ENCODE assay signal across 8 mouse cellular contexts in the genomic region with DNA sequence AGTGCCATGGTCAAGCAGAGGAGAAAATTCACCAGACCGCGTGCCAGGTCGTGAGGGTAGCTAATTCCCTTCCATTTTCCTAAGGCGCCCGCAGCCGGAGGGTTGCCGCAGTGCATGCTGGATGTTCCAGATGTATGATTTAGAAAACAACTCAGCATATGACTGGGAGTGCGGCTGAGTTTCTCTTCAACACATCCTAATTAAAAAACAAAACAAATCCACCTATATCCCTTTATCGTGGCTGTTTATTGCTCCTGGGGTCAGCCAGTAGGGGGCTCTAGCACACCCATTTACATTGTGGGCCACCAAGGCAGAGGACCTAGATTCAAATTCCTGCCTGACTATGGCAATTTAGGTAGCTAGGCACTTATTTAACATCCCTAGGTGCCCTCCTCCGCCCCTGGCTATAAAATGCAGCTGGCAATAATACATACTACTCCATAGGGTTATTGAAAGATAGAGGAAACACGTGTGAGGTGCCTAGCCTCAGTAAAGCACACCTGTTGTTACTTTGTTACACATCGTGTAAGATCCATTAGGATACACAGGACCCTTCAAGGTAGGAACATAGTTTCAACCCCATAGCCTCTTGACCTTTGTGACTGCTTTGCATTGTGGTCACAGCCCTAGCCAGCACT.
DNase-seq lines count a peak whose midpoint lies in the region; ATAC-seq and TF ChIP-seq lines count a peak whose summit lies in the region.

No protein-coding gene starts in this region.

- ATAC-seq in heart, embryonic 13.5 days (ENCODE audit: extremely low read depth, insufficient number of reproducible peaks, low FRiP score, low TSS enrichment) = no peak
- 0 out of 2 replicates have a peak, but pooled peaks have one; percentile 2 for ATAC-seq in forebrain, embryonic 15.5 days (replicated peaks)
- no peak for ATAC-seq in liver, postnatal 0 days

- in situ Hi-C loops in ES-E14 (cut with MboI; ENCODE audit: low sequenced_read_pairs in 2 of 2, unreplicated experiment in 2 of 2) = no loop called here

- H3K9me3 ChIP-seq in heart, embryonic 13.5 days = no peaks in the 10 kb centered on the region
- no peaks in the 10 kb centered on the region for H3K9me3 ChIP-seq in ES-E14 (ENCODE audit: control insufficient read depth, insufficient read depth, low read depth, low read length)
- H3K9me3 ChIP-seq in forebrain, embryonic 15.5 days = no peaks in the 10 kb centered on the region
- H3K9me3 ChIP-seq in liver, postnatal 0 days (ENCODE audit: low read length) = no peaks in the 10 kb centered on the region

- TF ChIP-seq EP300 in liver, postnatal 0 days (IDR thresholded peaks at IDR 0.05; ENCODE audit: low read depth) = no peak

- peak overlapping the region; percentile 97 for H3K27ac ChIP-seq in heart, embryonic 13.5 days (replicated peaks)
- H3K27ac ChIP-seq in ES-E14 (ENCODE audit: insufficient read depth, low read depth, low read length, poor library complexity, severe bottlenecking) = no peak overlapping the region; the same call in 1 of the 2 replicates
- H3K27ac ChIP-seq in forebrain, embryonic 15.5 days (replicated peaks) = peak overlapping the region; percentile 74
- no peak overlapping the region for H3K27ac ChIP-seq in liver, postnatal 0 days (ENCODE audit: low read depth)

- H3K4me3 ChIP-seq in heart, embryonic 13.5 days = no peak overlapping the region
- H3K4me3 ChIP-seq in ES-E14 (ENCODE audit: insufficient read depth in 1 of 2, low read depth in 1 of 2, low read length in 2 of 2, poor library complexity in 1 of 2, severe bottlenecking in 1 of 2) = peak overlapping the region; percentile 47 to 49; a peak in 3 of 4 replicates
- H3K4me3 ChIP-seq in forebrain, embryonic 15.5 days = no peak overlapping the region
- H3K4me3 ChIP-seq in liver, postnatal 0 days (ENCODE audit: low read depth, low read length) = no peak overlapping the region

- H3K4me1 ChIP-seq in heart, embryonic 13.5 days = peaks cover 71% of the 10 kb centered on the region
- H3K4me1 ChIP-seq in ES-E14 (ENCODE audit: control insufficient read depth in 2 of 2, insufficient read depth in 2 of 2, low read length in 2 of 2, poor library complexity in 1 of 2) = peaks cover 7 to 23% of the 10 kb centered on the region in 2 experiments
- peaks cover 66% of the 10 kb centered on the region for H3K4me1 ChIP-seq in forebrain, embryonic 15.5 days
- no peaks in the 10 kb centered on the region for H3K4me1 ChIP-seq in liver, postnatal 0 days (ENCODE audit: insufficient read depth)

- H3K4me2 ChIP-seq in heart, embryonic 13.5 days = peak overlapping the region; percentile 66; the same call in 1 of the 2 replicates
- peak overlapping the region; percentile 29; the same call in 1 of the 2 replicates for H3K4me2 ChIP-seq in forebrain, embryonic 15.5 days (replicated peaks)
- H3K4me2 ChIP-seq in liver, postnatal 0 days (ENCODE audit: low read depth, low read length) = no peak overlapping the region

- DNase-seq in heart, adult 8-10 months (ENCODE audit: low spot score) = no peak
- no peak for DNase-seq in ES-E14 (ENCODE audit: low read depth, low spot score)
- no peak for DNase-seq in liver, postnatal 0 days
- no peak for DNase-seq in right cerebral cortex, postnatal 25 days
- DNase-seq in spleen, postnatal 10 days (ENCODE audit: low spot score in 2 of 2) = no peak
- no peak for DNase-seq in frontal cortex, postnatal 14 days (ENCODE audit: low spot score in 2 of 2)

- H3K9ac ChIP-seq in heart, embryonic 13.5 days = peak overlapping the region; percentile 76
- H3K9ac ChIP-seq in ES-E14 (ENCODE audit: insufficient read depth, low read depth, low read length, poor library complexity, severe bottlenecking) = peak overlapping the region; percentile 50; the same call in 1 of the 2 replicates
- H3K9ac ChIP-seq in forebrain, embryonic 15.5 days (replicated peaks) = no peak overlapping the region
- H3K9ac ChIP-seq in liver, postnatal 0 days (replicated peaks) = no peak overlapping the region

- peak; percentile 57 for TF ChIP-seq CTCF in liver, postnatal 0 days (IDR thresholded peaks at IDR 0.05; ENCODE audit: low read depth)

- 71% methylated on average over 12 of the region's 12 CpGs for WGBS in heart, embryonic 13.5 days
- 66% methylated on average over 12 of the region's 12 CpGs for WGBS in forebrain, embryonic 15.5 days
- WGBS in liver, postnatal 0 days (ENCODE audit: insufficient replicate concordance) = 76% methylated on average over 12 of the region's 12 CpGs

- no peaks in the 10 kb centered on the region for H3K36me3 ChIP-seq in heart, embryonic 13.5 days
- no peaks in the 10 kb centered on the region; the same call in 1 of the 2 replicates for H3K36me3 ChIP-seq in ES-E14 (ENCODE audit: control insufficient read depth, insufficient read depth, low read length, poor library complexity, severe bottlenecking)
- H3K36me3 ChIP-seq in forebrain, embryonic 15.5 days = no peaks in the 10 kb centered on the region
- H3K36me3 ChIP-seq in liver, postnatal 0 days (replicated peaks; ENCODE audit: insufficient read depth, low read length) = no peaks in the 10 kb centered on the region

- no peaks in the 10 kb centered on the region for H3K27me3 ChIP-seq in heart, embryonic 13.5 days (replicated peaks)
- no peaks in the 10 kb centered on the region for H3K27me3 ChIP-seq in forebrain, embryonic 15.5 days
- no peaks in the 10 kb centered on the region for H3K27me3 ChIP-seq in liver, postnatal 0 days (ENCODE audit: insufficient read depth, low read length)

TF ChIP-seq in ES-E14, 5 proteins besides CTCF, POLR2A, EP300 and RAD21:
- no peak for TF ChIP-seq ZNF384 (IDR thresholded peaks at IDR 0.05; ENCODE audit: low read depth, low read length)
- TF ChIP-seq CHD2 (IDR thresholded peaks at IDR 0.05; ENCODE audit: low read depth, low read length) = no peak
- no peak for TF ChIP-seq HCFC1 (IDR thresholded peaks at IDR 0.05; ENCODE audit: borderline replicate concordance, insufficient read depth, low read length)
- no peak for TF ChIP-seq MAFK (IDR thresholded peaks at IDR 0.05; ENCODE audit: insufficient read depth, low read depth, low read length)
- TF ChIP-seq ZC3H11A (IDR thresholded peaks at IDR 0.05; ENCODE audit: borderline replicate concordance, low read depth, low read length) = no peak
TF ChIP-seq in ES-E14: peak in this region for 0.

Comparison
In these comparisons a context has a peak if more than half of its experiments do, and no peak if none do; other contexts are left out.
1. H3K27ac ChIP-seq: peak in heart, embryonic 13.5 days (single experiment) and forebrain, embryonic 15.5 days (single experiment); none in ES-E14 (single experiment) and liver, postnatal 0 days (single experiment).
2. H3K4me3 ChIP-seq: peak in ES-E14 (2 of 2); none in heart, embryonic 13.5 days (single experiment), forebrain, embryonic 15.5 days (single experiment) and liver, postnatal 0 days (single experiment).
3. H3K9ac ChIP-seq: peak in heart, embryonic 13.5 days (single experiment) and ES-E14 (single experiment); none in forebrain, embryonic 15.5 days (single experiment) and liver, postnatal 0 days (single experiment).